Mouse (Mus musculus): ENCODE measurements at regions not wholly inside any gene's neighbourhood (a gene's known extent, or its start where the extent isn't known, plus 50 kb on each side); places are given as distances from the start of the nearest gene placed in this dataset.

- TF ChIP-seq CTCF (IDR thresholded peaks at IDR 0.05; ENCODE audit: low read depth) (no peak), EP300 (IDR thresholded peaks at IDR 0.05; ENCODE audit: low read depth) (no peak)
These were observed 64.5 kb upstream of the Fer start for GRCm38 (mm10) chr17:63798381-63798780.
